Mouse (Mus musculus) thymus, adult 18-20 months (tissue): ENCODE measurements around the gene Ap1ar.

ENCODE experiments used
- DNase-seq, 2 experiments: peaks; one replicate each; pipeline ENCODE4 v3.0.0; 2022; ENCODE audit warnings: mixed read lengths in 2 of 2

Gene Ap1ar

DNA sequence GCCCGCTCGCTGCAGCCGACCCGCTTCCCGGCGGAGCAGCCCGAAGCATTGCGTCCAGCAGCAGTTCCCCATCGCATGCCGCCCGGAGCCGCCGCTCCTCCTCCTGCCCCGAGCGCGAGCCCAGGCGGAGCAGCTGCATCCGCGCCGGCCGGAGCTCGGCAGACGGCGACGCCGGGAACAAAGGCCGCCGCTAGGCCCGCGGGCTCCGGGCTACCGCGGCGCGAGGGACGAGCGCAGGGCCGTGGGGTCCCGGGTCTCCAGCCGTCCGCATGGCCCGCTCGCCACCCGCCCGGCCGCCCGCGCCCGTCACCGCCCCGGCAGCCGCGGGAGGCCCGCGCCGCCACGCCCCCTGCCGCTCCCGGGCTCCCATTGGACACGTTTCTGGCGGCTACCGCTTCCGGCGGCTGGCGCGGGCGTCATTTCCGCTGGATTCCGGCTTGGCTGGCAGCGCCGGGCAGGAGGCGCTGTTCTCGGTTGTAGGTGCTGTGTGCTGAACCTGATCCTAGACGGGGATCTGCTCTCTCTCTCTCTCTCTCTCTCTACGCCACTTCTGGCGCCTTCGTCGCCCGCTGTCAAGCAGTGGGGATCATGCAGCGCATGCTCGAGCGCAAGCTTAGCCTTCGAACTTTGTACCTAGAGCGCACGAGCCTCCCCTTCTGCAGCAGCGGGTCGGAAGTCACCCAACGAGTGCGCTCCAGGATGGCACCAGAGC, at the start of gene Ap1ar:
Ap1ar (minus strand) TSS at position 370 of the 712 bp plus-strand sequence.
- DNase-seq, result peak; percentile 92 to 93

- no peak for DNase-seq
These were observed 44.4 kb upstream of the Ap1ar start for GRCm38 (mm10) chr3:127881684-127882083.

- no peak for DNase-seq
These were observed 42.6 kb upstream of the Ap1ar start for GRCm38 (mm10) chr3:127879968-127880367.

DNA sequence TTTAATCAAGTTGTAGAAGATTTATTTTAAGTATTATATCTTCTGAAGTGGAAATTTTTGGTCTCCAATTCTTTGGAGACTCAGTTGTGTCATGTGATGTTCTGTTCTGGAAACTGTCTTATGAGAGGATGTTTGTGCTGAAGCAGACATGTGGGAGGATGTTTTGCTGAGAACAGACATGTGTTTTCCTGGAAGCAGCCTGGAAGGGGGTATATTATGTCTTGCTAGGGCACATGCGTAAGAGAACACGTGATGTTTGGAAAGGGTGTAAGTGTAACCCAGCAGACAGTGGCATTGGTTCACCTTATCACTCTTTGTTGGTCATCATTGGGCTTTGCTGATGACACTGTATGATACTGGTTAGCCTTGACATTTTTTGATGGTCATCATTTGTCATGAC, 38.2 kb upstream of the Ap1ar start:
- DNase-seq, result no peak

- no peak for DNase-seq
These were observed 37.7 kb upstream of the Ap1ar start for GRCm38 (mm10) chr3:127875059-127875458.

DNA sequence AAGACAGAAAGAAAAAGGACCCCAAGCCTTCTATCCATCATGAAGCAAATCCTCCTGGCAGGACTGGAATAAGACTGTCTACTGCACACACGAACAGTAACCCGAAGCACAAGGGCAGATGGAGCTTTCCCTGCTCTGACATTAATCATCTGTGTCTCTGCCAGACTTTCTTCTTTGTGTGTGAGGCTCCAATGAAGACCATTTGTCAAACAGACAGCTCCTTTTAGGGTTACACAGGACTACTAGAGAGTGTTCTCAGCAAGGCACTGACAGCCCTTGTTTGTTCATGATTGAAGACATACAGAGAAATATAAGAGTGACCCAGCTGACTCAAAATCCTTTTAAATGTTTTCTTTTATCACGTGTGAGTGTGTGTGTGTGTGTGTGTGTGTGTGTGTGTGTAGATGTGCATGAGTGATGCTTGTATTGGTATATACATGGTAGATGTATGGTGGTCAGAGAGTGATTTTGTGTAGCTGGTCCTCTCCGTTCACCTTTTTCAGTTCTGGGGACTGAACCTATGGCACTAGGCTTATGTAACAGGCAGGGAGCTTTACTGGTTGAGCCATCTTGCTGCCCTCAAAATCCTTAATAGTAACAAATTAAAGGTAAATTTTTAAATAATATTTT, 37.0 kb upstream of the Ap1ar start:
- no peak for DNase-seq

DNA sequence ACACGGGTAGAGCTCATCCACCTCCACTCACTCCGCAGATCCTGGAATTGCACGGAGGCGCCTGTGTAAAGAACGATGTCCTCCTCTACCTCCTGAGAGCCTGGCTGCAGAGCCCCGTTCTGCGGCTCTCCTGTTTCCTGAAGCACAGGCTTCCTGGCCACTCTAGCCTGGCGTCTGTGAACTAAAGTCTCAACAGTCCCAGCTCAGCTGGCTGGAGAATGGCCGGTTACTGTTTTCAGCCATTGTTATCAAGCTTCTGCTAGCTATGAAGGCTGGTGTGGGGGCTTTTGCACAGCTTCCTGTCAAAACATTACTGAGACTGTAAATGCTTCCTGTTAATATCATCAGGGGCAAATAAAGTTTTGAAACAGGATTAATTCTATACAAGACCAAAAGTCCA, 34.3 kb upstream of the Ap1ar start:
- no peak for DNase-seq

GRCm38 (mm10) chr3:127868880-127869279, 31.6 kb upstream of the Ap1ar start:
- no peak for DNase-seq

DNA sequence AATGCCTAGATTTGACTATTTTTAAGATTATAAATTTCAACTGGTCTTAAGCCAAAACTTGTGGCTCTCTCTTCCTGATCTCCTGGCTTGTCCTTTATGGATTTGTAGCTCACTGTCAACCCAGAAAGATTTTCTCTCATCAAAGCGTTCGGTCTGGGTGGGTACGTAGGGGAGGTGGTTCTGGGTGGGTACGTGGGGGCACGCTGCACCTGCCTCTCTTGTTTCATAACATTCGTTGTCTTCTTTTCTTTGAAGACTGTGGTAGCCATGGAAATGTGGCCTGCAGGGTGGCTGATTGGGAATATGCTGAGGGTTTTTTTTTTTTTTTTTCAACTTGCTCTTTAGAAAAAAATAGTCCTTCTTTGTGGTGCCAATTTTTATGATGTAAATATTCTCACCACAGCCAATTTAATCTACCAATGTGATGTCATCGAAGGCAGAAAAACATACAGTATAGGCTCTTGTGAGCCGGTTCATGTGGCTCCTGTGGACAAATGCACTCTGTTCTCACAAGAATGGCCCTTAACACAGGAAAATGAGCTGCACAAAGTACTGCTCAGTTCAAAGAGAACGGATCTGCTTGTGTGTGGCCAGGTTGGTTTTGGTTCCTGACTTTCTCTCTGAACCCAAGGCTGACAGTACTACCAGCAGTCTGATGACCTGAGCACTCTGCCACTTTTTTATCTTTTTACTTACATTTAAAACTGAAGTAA, 30.9 kb upstream of the Ap1ar start:
- peak; percentile 24 to 30 for DNase-seq

DNA sequence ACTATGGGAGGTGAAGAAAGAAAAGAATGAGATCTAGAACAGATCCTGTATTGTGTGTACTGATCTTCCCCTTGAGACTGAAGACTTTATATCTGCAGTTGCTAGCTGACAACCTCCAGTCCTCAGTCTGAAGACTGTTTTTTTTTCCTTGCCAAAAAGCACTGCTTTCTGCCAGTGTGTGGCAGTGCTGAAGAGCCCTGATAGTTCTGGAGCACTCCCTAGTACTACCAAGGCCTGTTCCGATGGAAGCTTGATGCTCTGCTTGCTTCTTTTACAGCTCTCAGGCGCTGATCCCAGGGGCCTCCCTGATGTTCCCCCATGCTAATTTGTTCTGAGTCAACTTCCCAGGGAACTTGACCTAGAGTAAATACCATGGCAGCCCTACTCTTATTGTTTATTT, 26.9 kb upstream of the Ap1ar start:
- DNase-seq, result no peak

GRCm38 (mm10) chr3:127863571-127863970, 26.2 kb upstream of the Ap1ar start:
- no peak for DNase-seq

- DNase-seq, result no peak
These were observed 25.2 kb upstream of the Ap1ar start for GRCm38 (mm10) chr3:127862479-127862878.

DNA sequence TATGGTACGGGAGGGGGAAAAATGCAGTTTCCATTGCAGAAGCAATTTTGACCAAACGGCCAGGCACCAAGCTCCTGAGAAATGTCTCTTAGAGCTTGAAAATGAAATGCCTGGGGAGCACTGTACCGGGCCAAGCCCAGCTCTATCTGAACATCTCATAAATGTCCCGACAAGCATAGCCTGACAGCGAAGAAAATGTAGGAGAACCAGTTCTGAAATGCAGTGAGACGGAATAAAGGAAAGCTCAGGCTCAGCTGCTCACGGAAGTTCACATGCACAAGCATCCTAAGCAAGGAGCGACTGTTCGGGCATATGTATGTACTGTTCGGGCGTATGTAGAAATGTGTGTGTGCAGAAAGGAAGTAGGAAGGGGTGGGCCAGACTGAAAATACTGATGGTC, 24.0 kb upstream of the Ap1ar start:
- DNase-seq, result no peak

- peak; percentile 26 to 48 for DNase-seq
These were observed 16.3 kb upstream of the Ap1ar start for GRCm38 (mm10) chr3:127853431-127854206.

GRCm38 (mm10) chr3:127852722-127853121, 15.4 kb upstream of the Ap1ar start:
- no peak for DNase-seq

DNA sequence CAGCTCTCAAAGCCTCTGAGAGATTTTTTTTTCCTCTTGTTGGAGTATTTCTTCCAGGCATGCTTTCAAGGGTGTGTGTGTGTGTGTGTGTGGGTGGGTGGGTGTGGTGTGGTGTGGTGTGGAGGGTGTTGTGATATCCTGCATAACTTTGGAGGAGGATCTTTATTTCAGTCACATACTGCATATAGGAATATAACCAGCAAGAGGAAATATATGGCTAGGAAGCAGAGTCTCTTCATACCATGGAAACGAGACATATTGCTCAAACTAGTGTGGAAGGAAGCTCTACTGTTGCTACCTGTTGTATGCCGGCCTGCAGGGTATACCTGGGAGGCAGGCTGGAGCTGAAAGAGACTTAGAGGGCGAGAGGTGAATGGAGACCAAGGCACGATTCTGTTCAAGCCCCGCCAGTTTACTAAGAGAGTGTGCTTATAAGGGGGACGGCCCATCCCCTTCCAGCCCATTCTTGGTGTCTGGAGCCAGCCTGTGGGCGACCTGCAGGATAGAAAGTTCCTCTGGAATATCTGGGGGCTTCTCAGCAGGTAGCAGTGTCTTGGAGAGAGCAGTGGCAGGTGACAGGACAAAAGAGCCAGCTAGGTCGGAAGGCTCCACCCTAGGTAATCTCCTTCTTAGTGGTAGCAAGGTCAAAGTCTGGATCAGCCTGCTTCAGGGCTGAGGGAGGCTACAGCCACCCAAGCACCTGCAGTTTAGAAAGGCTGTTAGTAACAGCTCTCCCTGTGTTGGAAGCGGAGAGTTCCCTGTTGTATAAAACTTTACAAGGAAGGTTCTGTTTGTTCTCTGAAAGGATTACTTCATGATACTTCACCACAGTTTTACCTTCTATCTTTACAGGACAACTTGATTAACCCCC, 13.7 kb upstream of the Ap1ar start:
- DNase-seq, result no peak

DNA sequence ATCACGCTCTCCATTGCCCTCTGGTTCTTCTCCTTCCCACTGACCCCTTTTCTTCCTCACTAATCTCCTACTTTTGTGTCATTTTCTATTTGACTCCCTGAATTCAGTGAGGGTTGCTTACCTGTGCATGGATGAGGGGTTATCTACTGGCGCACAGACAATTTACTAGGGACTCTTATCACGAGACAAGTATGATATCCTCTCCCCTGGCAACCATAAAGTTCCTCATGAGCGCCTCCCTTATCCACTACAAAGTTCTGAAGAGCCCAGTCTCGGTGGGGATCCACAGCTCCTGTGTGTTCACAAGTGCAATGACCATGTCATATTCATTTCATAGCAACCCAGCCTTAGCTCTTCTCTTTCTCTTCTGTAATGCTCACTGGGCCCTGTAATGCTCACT, 12.6 kb upstream of the Ap1ar start:
- DNase-seq, result no peak

DNA sequence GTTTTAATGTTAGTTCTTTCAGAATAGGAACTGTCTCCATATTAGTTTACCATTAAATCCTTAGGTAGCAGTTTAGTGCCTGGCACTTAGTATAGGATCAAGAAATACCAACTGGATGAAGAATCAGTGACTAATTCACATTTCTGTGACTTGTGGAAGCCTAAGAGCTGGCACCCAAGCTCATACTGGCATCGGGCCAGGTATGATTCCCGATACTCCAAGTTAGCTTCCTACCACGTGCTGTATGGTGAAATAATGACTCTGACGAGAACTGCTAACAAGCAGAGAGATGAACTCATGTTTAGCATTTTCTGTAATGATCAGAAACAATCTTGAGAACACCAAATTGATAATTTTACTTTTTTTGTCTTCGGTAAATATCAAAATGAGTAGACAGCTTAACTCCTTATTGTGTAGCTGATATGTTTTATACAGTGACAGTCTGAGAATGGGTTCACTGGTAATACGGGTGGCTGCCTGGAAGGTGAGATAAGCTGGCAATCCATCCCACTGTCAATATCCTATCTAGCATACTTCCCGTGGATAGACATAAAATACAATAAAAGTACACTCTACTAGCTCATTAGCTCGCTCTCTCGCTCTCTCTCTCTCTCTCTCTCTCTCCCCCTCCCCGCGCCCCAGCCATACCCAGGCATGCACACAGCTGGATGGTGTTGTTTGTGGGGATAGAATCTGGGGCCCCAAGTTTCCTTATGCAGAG, 10.9 kb upstream of the Ap1ar start:
- no peak for DNase-seq

- no peak for DNase-seq
These were observed 6.6 kb upstream of the Ap1ar start for GRCm38 (mm10) chr3:127843941-127844327.

- no peak for DNase-seq
These were observed 6.1 kb upstream of the Ap1ar start for GRCm38 (mm10) chr3:127843324-127843940.

DNA sequence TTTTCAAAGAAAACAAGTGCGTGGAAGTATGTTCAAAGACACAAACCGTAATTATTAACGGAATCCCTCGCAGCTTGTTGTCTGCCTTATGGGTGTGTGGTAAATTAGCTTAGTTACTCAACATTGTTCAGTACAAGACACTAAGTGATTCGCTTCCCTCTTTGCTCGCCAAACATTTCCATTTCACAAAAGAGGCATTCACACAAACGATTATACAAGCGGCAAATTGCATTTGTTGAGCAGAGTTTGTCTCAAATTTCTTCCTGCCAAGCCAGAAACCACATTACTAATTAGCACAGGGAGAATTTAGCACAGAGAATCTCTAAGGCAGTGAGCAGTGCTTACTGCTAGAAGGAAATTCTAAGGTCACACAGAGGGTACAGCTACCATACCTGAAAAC, 4.6 kb upstream of the Ap1ar start:
- DNase-seq, result no peak
